Mouse (Mus musculus) hematopoietic stem cell, adult 5-6 weeks (primary cell): Measurements from ENCODE around the gene Emg1. TPM values are rescaled to one million over a fixed set of nuclear protein-coding genes. Genes with fewer than 3 reads are reported as not detected.

Source experiments
- ATAC-seq, 2 experiments: fragments of 125-278 bp in 1 of 2; replicated peaks in 1 of 2; 2 replicates each; pipeline ENCODE4 v1.8.0; 2016 to 2017; ENCODE audit warnings: inconsistent platforms in 2 of 2, mild to moderate bottlenecking in 2 of 2, moderate number of reproducible peaks in 2 of 2, low read depth in 1 of 2, moderate TSS enrichment in 1 of 2; ENCODE audit not compliant: low FRiP score in 2 of 2, poor library complexity in 2 of 2, severe bottlenecking in 2 of 2, insufficient read depth in 1 of 2, low TSS enrichment in 1 of 2
- total RNA-seq: library from RNA; stranded (forward); fragments of 172-1452, 232-1000 nt; gene quantifications from 2 replicates; pipeline ENCODE4 v1.2.3, GENCODE M21; 2017

Gene Emg1
- total RNA-seq, 1 experiment from 2014 or later, result 203 TPM

DNA sequence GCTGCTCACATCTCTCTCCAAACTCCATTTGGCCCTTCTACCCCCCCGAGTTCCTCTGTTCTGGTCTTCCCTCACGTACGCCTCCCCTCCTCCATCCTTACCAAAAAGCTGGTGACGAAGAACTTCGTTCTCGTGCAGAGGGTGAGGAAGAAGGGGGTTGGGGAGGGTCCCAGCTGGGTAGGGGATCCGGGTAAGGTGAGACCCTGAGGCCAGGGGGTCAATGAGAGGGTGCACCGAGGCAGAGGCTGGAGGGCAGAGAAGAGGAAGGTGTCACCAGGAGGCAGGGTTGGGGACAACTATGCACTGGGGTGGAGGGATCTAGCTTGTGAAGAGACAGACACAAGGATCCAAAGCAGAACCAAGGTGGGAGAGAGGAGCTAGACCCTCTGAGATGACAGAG lies 31.7 kb upstream of the Emg1 start:
- ATAC-seq, result no peak

DNA sequence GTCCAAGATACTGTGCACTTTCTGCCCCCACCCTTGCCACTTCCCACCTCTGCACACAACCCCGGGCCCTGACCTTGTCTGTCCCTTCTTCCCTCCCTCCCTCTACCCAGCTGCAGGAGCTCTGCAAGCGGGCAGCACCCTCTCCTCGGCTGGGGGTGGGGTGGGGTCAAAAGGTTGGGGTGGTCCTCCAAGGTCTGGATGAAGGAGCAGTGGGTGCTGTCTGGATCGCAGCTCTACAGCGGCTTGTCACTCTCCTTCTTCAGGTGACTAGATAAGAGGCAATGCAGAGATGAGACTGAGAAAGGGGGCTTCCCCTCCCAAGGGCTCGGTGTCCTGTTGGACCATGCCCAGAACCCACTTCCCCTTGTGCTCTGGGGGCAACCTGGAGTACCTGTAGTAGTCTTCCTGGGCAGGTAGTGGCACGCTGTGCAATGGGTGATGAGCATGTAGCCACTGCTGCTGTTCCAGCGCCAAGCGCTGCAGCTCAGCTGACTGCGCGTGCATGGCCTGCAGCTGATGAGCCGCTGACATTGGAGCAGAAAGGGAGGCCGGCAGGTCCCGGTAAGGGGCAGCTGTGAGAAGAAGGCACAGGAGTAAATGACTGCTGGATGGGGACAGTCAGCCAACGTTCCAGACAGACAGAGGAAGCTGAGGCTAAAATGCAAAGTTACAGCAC lies 31.0 kb upstream of the Emg1 start:
- no peak for ATAC-seq

DNA sequence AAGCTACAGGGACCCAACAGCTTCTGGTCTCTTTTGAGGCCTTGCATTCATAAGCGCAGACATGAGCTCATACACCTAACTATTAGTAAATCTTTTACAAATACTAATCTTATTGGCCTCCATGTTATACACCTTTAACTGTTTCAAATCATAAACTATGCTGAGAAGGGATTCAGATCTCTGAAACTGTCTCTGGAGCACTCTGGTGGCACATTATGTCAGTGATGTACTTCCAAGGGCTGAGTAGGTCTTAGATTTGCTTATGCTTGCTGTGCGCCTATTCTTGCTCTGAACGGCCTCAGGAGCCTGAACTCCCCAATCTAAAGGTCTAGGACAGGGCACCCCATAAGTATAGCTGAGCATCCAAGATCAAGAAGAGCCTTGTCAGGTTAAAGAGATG lies 29.9 kb upstream of the Emg1 start:
- ATAC-seq, result no peak

DNA sequence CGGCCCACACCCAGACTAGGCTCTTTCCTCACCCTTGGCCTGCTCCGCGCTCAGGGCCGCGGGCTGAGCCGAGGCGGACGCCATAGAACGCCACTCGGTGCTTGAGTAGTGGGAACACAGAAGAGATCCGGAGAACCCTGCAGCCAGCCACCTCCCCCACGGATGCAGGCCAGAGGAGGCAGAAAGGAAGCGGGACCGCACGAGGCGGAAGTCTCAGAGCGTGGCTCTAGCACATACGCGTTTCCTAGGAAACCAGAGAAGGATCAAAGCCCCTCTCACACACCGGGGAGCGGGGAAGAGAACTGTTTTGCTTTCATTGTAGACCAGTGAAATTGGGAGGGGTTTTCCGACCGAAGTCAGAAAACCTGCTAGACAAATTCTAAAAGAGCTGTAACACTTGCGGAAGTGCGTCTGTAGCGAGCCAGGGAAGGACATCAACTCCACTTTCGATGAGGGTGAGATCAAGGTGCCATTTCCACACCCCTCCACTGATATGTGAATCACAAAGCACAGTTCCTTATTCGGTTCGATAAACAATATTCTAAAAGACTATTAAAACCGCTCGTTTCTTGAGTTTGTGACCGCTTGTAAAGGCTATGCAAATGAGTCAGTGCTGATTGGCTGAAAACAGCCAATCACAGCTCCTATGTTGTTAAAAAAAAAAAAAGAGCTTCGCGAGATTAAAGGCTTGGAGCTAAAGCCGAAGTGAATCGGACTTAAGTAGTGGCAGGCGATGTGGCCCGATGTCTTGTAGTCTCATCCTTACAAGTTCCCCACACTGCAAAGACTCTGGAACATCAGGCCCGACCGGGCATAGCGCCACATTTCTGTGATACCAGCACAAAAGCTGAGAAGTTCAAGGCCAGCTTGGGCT lies 29.1 kb upstream of the Emg1 start, which contains the start of gene Grcc10:
Gene Grcc10, minus strand, starts transcription at position 487 of the 874 bp plus-strand sequence.
- ATAC-seq, result peak; percentile 75 to 80

DNA sequence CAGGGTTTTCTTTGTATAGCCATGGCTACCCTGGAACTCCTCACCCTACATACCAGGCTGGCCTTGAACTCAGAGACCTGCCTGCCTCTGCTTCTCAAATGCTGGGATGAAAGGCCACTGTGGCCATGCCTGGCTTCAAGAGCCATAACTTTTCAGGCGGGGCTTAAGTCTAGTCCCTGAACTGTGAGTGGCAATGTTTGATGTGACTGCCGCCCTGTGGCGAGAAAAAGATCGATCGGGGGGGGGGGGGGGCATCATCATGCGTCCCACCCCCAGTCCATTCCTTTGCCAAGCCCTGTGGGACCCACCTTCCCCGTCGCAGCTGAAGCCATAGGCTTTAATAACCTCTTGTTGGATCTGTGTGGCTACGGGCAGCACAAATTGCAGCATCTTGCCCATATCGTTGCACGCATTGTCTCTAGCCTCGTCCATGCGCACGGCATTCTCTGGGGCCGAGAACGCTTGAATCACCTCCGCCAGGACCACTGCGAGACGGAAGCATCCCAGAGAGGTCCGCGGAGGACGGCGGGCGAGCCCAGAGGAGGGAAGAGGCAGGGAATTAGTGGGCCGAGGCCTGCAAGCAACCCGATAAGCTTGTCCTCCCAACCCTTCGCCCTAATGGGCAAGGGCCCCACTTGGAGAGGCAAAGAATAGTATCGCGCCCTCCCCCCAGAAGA lies 28.4 kb upstream of the Emg1 start:
- ATAC-seq, result peak in 1 of 2 experiments; percentile 9; a peak in 2 of 4 replicates

DNA sequence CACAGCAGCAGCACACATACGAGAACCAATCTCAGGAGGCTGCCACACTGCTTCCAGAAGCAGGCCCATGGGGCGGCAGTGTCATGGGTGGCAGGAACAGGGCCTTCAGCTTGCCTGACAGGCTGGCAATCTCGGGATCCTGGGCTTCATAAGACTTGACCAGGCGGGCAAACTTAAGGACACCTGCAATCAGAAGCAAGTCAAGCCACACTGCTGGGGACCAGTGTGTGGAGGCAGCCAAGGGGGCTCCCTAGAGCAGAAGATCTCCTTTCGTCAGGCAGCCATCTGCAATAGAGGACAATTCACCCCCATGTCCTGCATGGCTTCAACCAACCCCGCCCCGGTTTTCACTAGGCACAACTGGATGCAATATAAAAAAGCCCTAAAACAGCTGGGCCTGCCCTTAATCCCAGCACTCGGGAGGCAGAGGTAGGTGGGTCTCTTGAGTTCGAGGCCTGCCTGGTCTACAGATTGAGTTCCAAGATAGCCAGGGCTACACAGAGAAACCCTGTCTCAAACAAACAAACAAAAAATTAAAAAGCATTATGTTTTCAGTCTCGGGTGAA lies 27.3 kb upstream of the Emg1 start:
- ATAC-seq, result no peak

DNA sequence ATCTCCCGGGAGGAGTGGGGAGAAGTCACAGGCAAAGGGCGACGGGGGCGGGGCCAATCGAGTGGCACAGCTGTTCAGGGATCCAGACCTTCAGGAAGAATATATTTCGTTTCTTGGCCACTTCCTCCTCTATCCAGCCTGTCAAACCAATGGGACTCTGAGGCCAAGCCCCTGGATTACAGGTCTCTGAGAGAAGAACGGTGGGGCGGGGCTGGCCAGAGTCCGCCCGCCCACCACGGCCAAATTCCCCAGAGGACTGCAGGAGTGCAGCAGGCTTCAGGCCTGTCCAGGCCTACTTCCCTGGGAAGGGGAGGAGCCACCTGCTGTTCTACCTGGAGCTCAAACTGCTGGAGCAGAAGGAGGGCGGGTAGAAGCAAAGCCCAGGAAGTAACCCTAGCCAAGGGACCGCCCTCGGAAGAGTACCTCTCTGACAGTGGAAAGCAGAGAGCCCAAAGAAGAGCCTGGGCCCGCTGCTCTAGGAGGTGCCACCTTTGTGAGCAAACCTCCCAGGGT lies 26.6 kb upstream of the Emg1 start, which contains the start of gene Ptpn6:
Gene Ptpn6, minus strand, starts transcription at position 204 of the 513 bp plus-strand sequence.
- peak; percentile 13 to 20 for ATAC-seq

DNA sequence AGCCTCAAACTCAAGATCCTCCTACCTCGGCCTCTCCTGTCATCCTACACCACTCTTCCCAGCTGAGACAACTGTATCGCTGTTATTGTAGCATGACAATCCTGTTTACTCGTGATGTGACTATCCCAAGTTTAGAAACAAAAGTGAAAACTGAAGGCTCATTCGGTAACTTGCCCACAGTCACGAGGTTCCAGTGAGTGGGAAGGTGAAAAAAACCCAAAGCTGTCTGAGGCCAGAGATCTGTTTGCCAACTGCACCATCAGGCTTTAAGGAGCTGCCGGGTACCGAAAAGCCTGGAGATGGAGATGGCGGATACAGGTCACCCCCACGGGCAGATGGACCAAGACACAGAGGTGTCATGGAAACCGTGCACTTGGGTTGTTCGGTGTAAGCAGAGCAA lies 25.1 kb upstream of the Emg1 start:
- no peak for ATAC-seq

DNA sequence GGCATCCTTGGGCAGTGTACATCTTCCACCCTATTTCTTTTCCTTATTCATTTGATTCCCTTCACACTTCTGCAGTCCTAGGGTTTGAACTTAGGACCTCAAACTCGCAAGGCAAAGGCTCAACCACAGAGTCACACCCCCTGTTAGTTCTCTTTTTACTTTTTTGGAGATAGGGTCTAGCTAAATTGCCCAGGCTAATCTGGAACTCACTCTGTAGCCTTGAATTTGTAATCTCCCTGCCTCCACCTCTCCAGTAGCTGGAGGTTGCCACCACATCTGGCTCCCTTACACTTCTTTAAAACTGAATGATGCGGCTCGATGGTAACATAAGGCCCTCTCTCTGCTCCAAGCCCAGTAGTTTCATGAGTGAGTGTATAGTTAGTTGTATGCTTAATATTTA lies 22.4 kb upstream of the Emg1 start:
- ATAC-seq, result no peak

DNA sequence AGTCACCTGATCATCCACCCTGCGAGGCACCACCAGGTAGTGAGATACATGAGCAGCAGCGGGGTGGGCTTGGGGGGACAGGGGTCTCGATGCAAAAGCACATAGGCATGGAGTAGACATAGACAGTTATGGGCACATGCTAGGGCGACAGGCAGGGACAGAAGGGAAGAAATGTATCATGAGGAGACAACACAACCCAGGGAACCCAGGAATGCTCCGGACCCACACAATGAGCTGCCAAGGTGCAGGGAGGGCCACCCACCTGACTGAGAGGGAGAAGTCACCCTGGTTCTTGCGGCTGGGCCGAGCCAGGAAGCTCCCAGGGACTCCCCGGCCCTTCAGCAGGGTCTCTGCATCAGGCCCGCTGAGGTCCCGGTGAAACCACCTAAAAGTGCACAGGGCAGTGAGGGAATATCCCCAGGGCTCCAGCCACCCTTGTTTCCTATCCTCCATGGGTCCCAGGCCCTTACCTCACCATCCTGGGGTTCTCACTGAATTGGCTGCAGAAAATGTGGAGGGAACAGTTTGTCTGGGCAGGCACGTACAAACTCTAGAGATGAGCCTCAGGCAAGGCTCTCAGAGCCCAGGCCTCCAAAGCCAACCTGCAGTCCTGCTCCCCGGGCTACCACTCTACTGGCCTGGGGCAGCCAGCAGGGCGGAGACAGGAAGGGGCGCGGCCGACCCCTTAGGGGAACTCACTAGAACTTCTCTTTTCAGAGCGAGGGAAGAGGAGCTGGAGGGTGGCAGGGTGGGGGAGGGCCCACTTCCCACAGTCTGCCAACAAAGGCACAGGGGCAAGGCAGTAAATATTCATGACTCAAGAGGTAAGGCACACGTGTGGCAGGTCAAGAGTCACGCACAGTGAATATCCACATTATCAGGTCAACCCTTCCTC lies 20.7 kb upstream of the Emg1 start:
- ATAC-seq, result peak; percentile 90 to 91

DNA sequence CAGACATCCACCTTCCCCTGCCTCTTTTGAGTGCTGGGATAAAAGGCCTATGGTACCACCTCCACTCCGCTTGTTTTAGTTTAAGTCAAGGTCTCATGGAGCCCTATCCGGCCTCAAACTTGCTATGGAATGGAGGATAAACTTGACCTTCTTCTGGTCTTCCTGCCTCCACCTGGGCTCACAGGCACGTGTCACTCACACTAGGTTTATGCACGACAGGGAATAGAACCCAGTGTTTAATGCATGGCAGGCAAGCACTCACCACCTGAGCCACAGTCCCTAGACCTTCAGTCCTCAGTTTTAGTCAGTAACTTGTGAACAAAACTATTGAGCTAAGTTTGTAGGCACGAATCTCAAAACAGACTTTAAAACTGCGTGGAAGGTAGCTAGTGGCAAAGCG lies 19.1 kb upstream of the Emg1 start:
- ATAC-seq, result no peak

DNA sequence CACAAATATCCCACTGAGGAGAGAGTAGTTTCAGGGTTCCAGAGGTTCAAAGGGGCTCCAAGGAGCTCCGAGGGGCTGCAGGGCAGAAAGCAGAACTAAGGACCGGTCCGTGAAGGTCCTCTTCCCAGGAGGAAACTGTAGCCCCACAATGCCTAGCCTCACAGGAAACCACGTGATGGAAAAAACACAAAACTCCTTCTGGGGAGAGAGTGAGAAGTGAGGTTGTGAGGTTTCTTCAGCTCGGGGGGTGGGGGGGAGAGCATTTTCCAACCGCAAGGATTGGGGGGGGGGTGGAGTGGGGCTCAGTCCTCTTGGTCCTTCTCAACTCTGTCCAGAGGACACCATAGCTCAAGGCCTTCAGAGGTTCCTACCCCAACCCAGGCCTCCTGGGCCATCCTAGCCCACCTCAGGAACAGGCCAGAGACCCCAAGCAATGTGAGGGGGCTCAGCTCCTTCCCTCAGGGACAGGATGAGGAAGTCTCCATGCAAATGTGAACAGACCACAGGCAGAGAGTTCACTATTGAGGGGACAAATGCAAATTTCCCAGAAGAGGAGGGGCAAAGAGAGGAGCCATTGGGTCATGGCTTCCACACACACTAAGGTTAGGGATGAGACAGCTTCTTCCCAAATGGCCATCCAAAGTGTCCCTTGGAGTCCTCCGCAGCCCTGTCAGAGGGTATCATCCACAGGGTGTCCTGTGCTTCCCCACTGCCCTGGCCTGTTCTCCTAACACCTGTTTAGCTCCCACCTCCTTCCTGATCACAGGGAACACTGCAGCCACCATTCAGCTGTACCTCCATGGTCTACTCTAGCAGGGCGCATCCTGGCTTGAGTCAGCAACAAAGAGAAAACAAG lies 18.1 kb upstream of the Emg1 start:
- peak; percentile 68 to 72 for ATAC-seq

DNA sequence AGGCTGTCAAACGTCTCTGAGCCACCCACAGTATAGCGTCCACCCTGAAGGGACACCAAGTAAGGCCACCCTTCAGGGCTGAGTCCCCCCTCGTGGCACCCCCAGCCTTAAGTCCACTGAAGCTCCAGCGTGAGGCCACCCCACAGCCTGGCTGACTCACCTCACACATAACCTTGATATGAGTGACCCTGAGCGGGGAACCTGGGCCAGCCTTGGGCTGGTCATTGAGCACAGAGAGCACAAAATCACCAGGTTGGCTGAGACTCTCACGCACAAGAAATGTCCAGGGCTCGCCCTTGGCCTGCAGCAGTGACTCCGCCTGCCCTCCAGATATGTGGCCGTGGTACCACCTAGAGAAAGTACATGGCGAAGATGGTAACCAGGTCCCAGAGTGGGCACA lies 16.6 kb upstream of the Emg1 start:
- ATAC-seq, result no peak

DNA sequence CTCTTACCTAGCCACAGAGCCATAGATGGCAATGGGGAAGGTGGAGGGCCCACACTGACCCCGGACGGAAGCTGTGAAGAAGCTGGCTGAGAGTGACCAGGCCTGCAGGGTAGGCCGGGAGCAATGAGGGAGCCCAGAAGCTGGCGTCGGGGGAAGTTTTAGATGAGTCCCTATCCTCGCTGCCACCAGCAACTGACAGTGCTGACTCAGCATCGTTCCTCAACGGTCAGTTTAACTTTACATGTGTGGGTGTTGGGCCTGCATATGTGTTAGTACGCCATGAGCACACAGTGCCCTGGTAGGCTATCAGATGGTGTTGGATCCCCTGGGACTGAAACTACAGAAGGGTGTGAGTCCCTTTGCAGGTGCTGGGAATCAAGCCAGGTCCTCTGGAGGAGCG lies 12.5 kb upstream of the Emg1 start:
- ATAC-seq, result no peak

DNA sequence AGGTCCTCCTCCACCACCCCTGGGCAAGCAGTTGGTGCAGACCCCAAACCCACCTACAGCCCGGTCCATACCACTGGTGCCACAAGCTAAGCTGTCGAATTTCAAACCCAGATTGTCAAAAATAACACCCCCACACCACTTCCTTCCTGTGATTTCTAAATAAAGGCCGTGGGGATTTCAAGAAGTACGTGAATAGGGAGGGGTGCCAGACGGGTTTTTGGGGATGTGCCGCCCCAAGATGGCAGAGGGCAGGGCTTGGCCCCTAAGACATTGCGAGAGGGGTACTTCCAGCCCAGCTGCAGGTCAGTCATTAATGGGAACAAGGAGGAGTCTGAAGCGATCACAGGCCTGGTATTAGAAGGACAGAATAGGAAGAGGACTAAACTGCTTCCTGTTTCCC lies 11.6 kb upstream of the Emg1 start:
- ATAC-seq, result peak; percentile 54; a peak in 3 of 4 replicates
